Mouse (Mus musculus) large intestine, adult 2 months (tissue): ENCODE data around the gene C3ar1. TPM values are rescaled to one million over a fixed set of nuclear protein-coding genes. Genes with fewer than 3 reads are reported as not detected.

Source experiments
- DNase-seq: peaks from one replicate; pipeline ENCODE4 v3.0.0-alpha.2; 2012; ENCODE audit warnings: low read depth, low spot score
- WGBS: fragments of 180-500 bp; shearing (Covaris S2); methylation state at CpG from one replicate; pipeline ENCODE4 v1.1.7; 2018; 5-methylcytosine and 5-hydroxymethylcytosine counted together
- polyA plus RNA-seq: library from polyadenylated mRNA; depleted of rRNA; stranded (reverse); fragments of >200 nt; gene quantifications from 2 replicates; pipeline ENCODE4 v1.2.3, GENCODE M21; 2012

C3ar1 gene
- polyA plus RNA-seq, 1 experiment: 2.0 TPM

DNA sequence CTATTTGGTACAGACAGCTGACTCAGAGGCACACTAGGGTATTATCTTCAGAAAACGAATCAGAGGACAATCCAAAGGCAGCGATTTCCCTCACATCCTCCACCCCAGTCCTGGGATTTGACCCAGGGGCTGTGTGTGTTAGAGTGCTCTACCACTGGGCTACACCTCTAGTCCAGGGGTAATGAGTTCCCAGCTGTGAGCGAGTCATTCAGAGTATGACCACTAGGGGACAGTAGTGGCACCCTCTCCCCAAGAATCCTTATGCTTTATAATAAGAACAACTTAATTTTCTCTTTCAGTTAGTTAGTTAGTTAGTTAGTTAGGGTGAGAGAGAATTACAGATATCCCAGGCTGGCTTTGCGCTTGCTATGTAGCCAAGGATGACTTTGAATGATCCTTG lies 21.6 kb downstream of the C3ar1 start:
- WGBS: 79% methylated on average over 4 of the region's 4 CpGs
- no peak for DNase-seq

DNA sequence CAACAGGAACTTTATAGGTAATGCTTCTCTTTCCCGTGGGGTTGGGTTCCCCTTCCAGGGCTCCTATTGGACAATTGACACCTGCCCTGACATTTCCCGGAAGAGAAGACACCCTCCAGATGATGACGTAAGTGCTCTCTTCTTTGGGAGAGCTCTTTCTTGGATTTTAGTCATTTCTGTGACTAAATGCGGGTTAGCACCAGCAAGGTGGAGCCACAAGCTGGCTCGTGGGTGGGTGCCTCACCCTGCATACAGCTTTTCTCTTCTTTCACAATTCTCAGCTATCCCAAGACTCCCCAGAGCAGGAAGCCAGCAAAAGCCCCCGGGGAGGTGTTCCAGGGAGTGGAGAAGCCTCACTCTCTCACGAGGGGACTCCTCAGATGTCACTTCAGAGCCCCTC lies 23.1 kb downstream of the C3ar1 start:
- DNase-seq: no peak
- WGBS: 66% methylated on average over 7 of the region's 7 CpGs

DNA sequence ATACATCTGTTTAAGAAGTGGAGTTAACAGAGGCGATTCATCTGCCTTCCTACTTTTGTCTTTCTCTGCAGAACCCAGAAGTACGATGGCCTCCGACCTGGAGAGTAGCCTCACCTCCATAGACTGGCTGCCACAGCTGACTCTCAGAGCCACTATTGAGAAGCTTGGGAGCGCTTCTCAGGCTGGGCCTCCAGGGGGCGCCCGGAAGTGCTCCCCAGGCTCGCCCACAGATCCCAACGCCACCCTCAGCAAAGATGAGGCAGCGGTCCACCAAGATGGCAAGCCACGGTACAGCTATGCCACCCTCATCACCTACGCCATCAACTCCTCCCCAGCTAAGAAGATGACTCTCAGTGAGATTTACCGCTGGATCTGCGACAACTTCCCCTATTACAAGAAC lies 27.9 kb downstream of the C3ar1 start:
- 65% methylated on average over 13 of the region's 13 CpGs for WGBS
- no peak for DNase-seq

DNA sequence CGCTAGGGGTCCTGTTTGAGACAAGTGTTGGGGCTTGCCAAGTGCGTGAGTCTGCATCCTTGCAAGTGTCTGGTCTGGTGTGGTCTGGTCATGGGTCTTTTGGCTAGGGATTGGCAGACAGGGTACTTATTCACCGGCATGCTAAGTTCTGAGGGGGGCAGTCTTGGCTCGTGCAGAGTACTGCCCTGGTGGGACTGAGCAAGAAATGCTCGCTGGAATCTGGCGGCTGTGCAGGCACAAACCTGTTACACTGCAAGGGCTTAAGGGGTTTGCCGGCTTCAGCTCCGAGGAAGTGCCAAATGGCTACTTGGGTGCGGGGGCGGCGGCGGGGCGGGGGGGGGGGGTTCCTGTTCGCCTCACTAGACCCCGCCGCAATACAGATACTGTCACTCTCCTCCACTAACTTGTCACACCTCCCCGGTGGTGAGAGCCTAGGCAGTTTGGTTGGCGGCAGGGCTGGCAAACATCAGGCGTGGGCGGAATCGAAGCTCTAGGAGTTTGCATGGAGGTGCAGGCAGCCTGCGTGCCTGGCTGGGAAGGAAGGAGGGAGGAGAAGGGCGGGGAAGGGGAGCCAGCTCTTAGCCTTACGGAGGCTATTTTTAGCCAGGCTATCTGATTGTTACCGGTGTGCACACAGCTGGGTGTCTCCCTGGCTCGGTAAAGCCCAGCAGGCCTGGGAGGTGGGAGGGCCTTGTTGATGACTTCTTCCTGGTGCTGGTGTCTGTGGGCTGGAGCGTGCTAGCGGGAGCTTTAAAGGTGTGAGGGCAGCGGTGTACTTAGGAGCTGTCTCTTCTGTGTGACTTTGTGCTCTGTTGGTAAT lies 29.8 kb downstream of the C3ar1 start:
- peak; percentile 61 for DNase-seq
- WGBS: 3% methylated on average over 29 of the region's 29 CpGs

- no peak for DNase-seq
- 88% methylated on average over 9 of the region's 9 CpGs for WGBS
Measured at GRCm38 (mm10) chr6:122825166-122825565, 30.8 kb downstream of the C3ar1 start.

- DNase-seq: no peak
- 73% methylated on average over 10 of the region's 10 CpGs for WGBS
Measured at GRCm38 (mm10) chr6:122824086-122824485, 31.9 kb downstream of the C3ar1 start.

DNA sequence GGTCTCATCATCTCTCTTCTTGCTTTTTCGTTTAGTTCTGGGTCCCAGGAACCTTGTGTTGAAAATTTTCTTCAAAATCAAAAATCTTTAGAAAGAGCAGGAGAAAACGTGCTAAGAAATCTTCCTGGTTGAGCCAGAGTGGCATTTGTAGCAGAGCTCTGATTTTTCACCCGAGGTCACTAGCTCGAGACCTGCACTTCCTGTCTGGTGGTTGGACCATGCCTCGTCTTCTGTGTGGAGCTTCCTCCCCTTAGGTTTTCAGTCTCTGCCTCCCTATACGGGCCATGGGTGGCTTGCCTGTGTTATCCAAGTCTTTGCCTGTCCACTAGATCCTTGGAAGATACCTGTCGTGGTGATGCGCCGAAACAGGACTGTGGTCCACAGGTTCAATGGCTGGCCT lies 34.1 kb downstream of the C3ar1 start:
- 72% methylated on average over 9 of the region's 9 CpGs for WGBS
- DNase-seq: no peak

DNA sequence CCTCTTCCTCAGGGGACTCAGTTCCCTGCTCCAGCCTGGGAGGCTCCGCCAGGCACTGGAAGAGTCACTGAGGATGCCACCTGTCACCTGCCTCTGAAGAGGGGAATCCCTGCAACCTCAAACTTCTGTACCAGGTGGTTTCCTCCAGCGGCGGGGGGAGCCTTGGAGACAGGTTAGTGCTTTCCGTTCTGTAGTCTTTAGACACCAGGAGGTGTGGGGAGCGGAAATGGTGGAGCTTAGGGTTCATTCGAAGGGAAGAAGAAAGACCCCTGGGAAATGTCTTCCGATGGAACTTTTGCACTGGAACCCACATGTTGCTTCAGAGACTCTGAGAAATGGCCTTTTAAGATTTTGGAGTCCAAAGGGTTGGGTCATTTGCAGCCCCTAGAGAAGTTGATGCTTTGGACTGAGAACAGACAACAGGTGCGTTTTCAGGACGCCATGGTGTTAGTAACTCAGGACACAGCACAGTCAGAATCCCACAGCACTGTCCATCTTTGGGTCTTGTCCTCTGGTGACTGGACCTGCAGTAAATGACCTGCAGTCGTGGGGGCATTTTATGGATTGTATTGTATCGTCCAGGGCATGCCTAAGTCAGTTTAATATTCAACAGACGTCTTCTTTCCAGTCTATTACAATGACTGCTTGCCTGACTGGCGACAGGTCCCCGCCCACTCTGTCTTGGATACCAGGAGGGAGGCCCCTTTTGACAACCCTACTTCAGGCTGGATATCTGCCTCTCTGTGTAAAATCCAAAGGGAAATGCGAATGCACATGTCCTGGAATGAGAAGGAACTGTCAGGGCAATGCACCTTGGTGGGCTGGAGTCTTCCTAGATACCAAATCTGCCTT lies 34.9 kb downstream of the C3ar1 start:
- no peak for DNase-seq
- 19% methylated on average over 15 of the region's 15 CpGs for WGBS

DNA sequence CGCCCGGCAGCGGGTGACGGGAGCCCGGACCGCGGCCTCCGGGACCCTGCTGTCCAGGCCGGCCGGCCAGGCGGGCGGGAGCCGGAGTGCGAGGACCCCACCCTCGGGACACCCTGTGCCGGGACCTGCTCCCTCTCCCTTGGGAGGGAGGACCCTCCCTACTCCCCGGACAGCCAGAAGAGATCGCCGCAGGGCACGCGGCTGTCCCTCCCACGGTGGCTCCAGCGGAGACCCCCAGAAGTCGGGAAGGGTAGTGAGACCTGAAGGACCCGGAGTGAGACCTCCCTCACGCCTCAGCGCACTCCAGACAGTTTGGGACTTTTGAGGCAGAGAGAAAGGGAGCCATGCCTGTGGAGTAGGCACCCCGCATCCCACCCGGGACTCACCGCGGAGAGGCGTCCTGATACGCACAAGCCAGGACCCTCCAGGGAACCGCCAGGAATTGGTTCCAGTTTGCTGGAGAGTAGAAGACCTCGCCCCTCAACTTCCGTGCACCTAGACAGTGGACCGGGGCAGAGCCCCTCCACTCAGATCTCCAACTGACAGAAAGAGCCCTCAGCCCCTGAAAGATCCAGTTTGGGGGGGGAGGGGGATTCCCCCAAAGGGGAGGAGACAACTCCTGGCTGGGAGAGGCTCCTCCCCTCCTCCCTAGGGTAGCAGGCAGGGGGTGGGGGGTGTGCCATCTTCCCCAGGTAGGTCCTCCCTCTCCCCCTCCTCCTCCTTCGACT lies 35.7 kb downstream of the C3ar1 start:
- under 1% methylated on average over 38 of the region's 38 CpGs for WGBS
- DNase-seq: no peak

GRCm38 (mm10) chr6:122819306-122820070 lies 36.5 kb downstream of the C3ar1 start, which contains the start of gene Foxj2:
Gene Foxj2 (plus strand): TSS chr6:122819914.
- 1% methylated on average over 60 of the region's 61 CpGs for WGBS
- no peak for DNase-seq

- DNase-seq: no peak
- 85% methylated on average over 4 of the region's 4 CpGs for WGBS
Measured at GRCm38 (mm10) chr6:122813640-122814039, 42.3 kb downstream of the C3ar1 start.

GRCm38 (mm10) chr6:122812716-122813115 lies 43.2 kb downstream of the C3ar1 start:
- DNase-seq: no peak
- 92% methylated on average over 4 of the region's 4 CpGs for WGBS

DNA sequence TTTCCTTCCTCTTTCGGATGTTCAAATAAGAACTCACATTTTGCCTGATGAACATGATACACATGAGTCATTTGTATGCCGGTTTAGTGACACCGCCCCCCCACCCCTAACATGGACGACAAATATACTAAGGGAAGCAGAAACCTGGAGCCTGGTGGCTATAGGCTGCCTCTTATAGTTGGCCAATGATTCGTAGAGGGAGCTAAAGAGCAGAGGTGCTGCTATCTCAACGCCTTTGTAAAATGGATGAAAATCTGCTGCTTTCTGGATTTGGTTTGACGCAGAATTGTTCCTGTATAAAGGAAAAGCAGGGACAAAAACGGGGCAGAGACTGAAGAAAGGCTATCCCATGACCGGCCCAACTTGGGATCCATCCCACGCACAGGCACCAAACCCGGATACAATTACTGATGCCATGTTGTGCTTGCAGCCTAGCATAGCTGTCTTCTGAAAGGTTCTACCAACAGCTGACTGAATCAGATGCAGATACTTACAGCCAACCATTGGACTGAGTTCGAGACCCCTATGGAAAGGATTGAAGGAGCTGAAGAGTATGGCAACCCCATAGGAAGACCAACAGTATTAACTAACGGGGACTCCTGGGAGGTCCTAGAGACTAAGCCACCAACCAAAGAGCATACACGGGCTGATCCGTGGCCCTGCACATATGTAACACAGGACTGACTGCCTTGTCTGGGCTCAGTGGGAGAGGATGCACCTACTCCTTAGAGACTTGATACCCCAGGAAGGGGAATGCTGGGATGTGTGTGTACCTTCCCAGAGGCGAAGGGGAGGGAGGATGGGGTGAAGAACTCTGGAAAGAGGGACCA lies 44.0 kb downstream of the C3ar1 start:
- WGBS: 25% methylated on average over 16 of the region's 16 CpGs
- DNase-seq: no peak

DNA sequence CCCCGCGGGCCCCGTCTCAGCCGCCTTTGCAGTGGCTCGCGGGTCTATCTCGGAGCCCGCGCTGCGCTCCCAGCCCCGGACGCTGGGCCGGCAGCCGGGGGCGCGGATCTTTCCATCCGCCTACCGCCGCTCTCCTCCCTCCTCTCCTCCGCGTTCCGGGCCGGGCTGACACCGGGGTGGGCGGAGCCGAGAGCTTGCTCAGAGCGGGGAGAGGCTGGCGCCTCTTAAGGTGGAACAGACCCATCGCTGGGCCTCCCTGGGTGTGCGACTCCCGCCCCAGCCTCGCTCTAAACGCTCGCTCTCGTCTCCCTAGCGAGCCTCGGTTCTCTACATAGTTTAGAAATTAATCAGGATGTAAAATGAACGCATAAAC lies 44.7 kb downstream of the C3ar1 start:
- DNase-seq: peak; percentile 70

GRCm38 (mm10) chr6:122810615-122811279 lies 45.2 kb downstream of the C3ar1 start:
- WGBS: under 1% methylated on average over 29 of the region's 30 CpGs
- DNase-seq: peak; percentile 99

More for the DNA sequence above, 44.7 kb downstream of the C3ar1 start:
- WGBS: under 1% methylated on average over 34 of the region's 38 CpGs

DNA sequence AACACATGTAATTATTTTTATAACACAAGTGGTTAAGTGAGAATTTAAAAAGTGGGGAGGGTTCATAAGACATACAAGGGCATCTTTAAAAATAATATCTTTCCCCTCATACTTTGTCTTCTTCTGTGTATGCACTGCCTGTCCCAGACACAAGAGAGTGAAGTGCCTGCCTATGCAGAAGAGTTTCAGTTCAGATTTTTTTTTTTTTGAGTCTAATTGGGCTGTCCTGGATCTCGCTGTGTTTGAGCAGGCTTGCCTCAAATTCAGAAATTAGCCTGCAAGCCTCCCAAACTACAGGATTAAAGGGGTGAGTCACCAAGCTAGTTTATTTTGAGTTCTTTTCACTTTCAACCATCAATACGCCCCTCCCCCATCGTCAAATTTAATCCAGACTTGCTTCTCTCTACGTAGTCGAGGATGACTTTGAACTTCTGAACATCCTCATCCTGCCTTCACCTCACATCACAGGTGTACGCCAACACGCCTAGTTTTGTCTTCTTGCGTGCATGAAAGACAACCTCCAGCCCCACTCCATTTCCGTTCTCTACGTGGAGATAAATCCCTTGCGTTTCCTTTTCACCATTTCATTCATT lies 45.8 kb downstream of the C3ar1 start:
- DNase-seq: no peak
- WGBS: 1% methylated on average over 11 of the region's 11 CpGs

GRCm38 (mm10) chr6:122804418-122804817 lies 51.5 kb downstream of the C3ar1 start:
- WGBS: 15% methylated on average over 5 of the region's 5 CpGs
- DNase-seq: no peak
